Mouse (Mus musculus) forebrain, embryonic 14.5 days (tissue): Measurements from ENCODE around the gene Shmt1. TPM values are rescaled to one million over a fixed set of nuclear protein-coding genes. Genes with fewer than 3 reads are reported as not detected.
"Not testable (repeated sequence)": the region's sequence is repeated elsewhere in the genome, so short reads cannot be mapped to it uniquely, and the experiment has no call there.

Source experiments
- ATAC-seq: fragments of 200-750 bp; cut with Nextera tagmentation; 2 replicates; pipeline ENCODE4 v1.8.0; 2017; ENCODE audit warnings: mild to moderate bottlenecking, moderate library complexity
- DNase-seq: peaks from one replicate; pipeline ENCODE4 v3.0.0-alpha.2; 2015; ENCODE audit warnings: low spot score
- H3K27ac ChIP-seq: fragments of 300-500 bp; sonication (generic); 2 replicates; pipeline ENCODE4 v1.5.1; 2014; ENCODE audit warnings: low read depth, mild to moderate bottlenecking, control low read depth, low read length, moderate library complexity
- H3K27me3 ChIP-seq: fragments of 300-500 bp; sonication (generic); replicated peaks from 2 replicates; pipeline ENCODE4 v1.6.1; 2014; ENCODE audit warnings: low read length, control low read depth, mixed read lengths; ENCODE audit not compliant: control insufficient read depth, insufficient read depth
- H3K36me3 ChIP-seq: fragments of 300-500 bp; sonication (generic); 2 replicates; pipeline ENCODE4 v1.6.1; 2014; ENCODE audit warnings: low read length, control low read depth; ENCODE audit not compliant: control insufficient read depth, insufficient read depth
- H3K4me1 ChIP-seq: fragments of 300-500 bp; sonication (generic); 2 replicates; pipeline ENCODE4 v1.6.1; 2014; ENCODE audit warnings: antibody characterized with exemption, low read length, control low read depth; ENCODE audit not compliant: control insufficient read depth, insufficient read depth
- H3K4me2 ChIP-seq: fragments of 300-500 bp; sonication (generic); 2 replicates; pipeline ENCODE4 v1.6.1; 2014; ENCODE audit warnings: mild to moderate bottlenecking, control low read depth, low read length
- H3K4me3 ChIP-seq: fragments of 300-500 bp; sonication (generic); 2 replicates; pipeline ENCODE4 v1.5.1; 2014; ENCODE audit warnings: low read depth, low read length, control low read depth
- H3K9ac ChIP-seq: fragments of 300-500 bp; sonication (generic); 2 replicates; pipeline ENCODE4 v1.6.1; 2014; ENCODE audit warnings: mild to moderate bottlenecking, low read length, control low read depth, moderate library complexity
- H3K9me3 ChIP-seq: fragments of 300-500 bp; sonication (generic); replicated peaks from 2 replicates; pipeline ENCODE4 v1.6.1; 2016; ENCODE audit warnings: low read length, control low read depth, mixed read lengths; ENCODE audit not compliant: control insufficient read depth
- WGBS: fragments of 180-500 bp; shearing (Covaris S2); extraction: QIAGEN DNeasy Blood & Tissue Kit; methylation state at CpG from one replicate; pipeline ENCODE4 v1.1.7; 2014; 5-methylcytosine and 5-hydroxymethylcytosine counted together
- polyA plus RNA-seq: library from polyadenylated mRNA; unstranded; fragments of >200 nt; fragmentation: Nextera tagmentation; extraction: Ambion mirVana; gene quantifications from 2 replicates; pipeline ENCODE4 v1.2.1, GENCODE M21; 2014

Gene Shmt1
- polyA plus RNA-seq: 12.0 and 17.3 TPM in 2 replicates

- Histone ChIP-seq H3K4me2 (peak within 1 kb of the TSS; percentile 75), H3K9ac (peak within 1 kb of the TSS; percentile 47), H3K4me3 (peak within 1 kb of the TSS; percentile 41)
- ATAC-seq, H3K9me3 ChIP-seq, H3K27me3 ChIP-seq, DNase-seq, H3K4me1 ChIP-seq, H3K36me3 ChIP-seq, H3K27ac ChIP-seq: not testable (repeated sequence)
- 29% methylated on average over 6 of the region's 6 CpGs for WGBS
These were observed at the start of gene Shmt1 for GRCm38 (mm10) chr11:60811618-60812017. Gene Shmt1 (minus strand): TSS chr11:60811718.

GRCm38 (mm10) chr11:60856587-60856986, 45.1 kb upstream of the Shmt1 start:
- no peak overlapping the region for H3K4me2 ChIP-seq
- no peaks in the 10 kb centered on the region for H3K9me3 ChIP-seq
- ATAC-seq (no peak), DNase-seq (no peak)
- no peaks in the 10 kb centered on the region for H3K27me3 ChIP-seq
- H3K4me1 ChIP-seq: no peaks in the 10 kb centered on the region
- no peak overlapping the region for H3K4me3 ChIP-seq
- H3K36me3 ChIP-seq: peaks cover 78% of the 10 kb centered on the region
- 92% methylated on average over 3 of the region's 3 CpGs for WGBS
- H3K9ac ChIP-seq: no peak overlapping the region
- H3K27ac ChIP-seq: no peak overlapping the region

- Histone ChIP-seq H3K4me1 (no peaks in the 10 kb centered on the region), H3K4me3 (no peak overlapping the region), H3K27ac (no peak overlapping the region), H3K27me3 (no peaks in the 10 kb centered on the region), H3K9me3 (no peaks in the 10 kb centered on the region), H3K36me3 (peaks cover 21% of the 10 kb centered on the region; the same call in 1 of the 2 replicates), H3K9ac (no peak overlapping the region), H3K4me2 (no peak overlapping the region)
- ATAC-seq (no peak), DNase-seq (no peak)
- WGBS: 89% methylated on average over 5 of the region's 5 CpGs
These were observed 33.9 kb upstream of the Shmt1 start for GRCm38 (mm10) chr11:60845415-60845814.

GRCm38 (mm10) chr11:60843412-60843811, 31.9 kb upstream of the Shmt1 start:
- Histone ChIP-seq H3K9ac (no peak overlapping the region), H3K4me1 (no peaks in the 10 kb centered on the region), H3K27ac (no peak overlapping the region), H3K4me3 (no peak overlapping the region), H3K9me3 (no peaks in the 10 kb centered on the region), H3K36me3 (peaks cover 11% of the 10 kb centered on the region; the same call in 1 of the 2 replicates), H3K4me2 (no peak overlapping the region), H3K27me3 (no peaks in the 10 kb centered on the region)
- DNase-seq (no peak), ATAC-seq (no peak)
- WGBS: 92% methylated on average over 5 of the region's 5 CpGs

- WGBS: 76% methylated on average over 12 of the region's 12 CpGs
These were observed 30.1 kb upstream of the Shmt1 start for GRCm38 (mm10) chr11:60841467-60842200.

GRCm38 (mm10) chr11:60837644-60838406, 26.3 kb upstream of the Shmt1 start:
- Histone ChIP-seq H3K27ac (no peak overlapping the region), H3K4me3 (no peak overlapping the region), H3K4me1 (no peaks in the 10 kb centered on the region), H3K9ac (no peak overlapping the region), H3K27me3 (no peaks in the 10 kb centered on the region), H3K9me3 (no peaks in the 10 kb centered on the region), H3K36me3 (no peaks in the 10 kb centered on the region), H3K4me2 (no peak overlapping the region)
- DNase-seq (no peak), ATAC-seq (no peak)
- WGBS: 91% methylated on average over 10 of the region's 10 CpGs

More at GRCm38 (mm10) chr11:60841467-60842200, 30.1 kb upstream of the Shmt1 start:
- DNase-seq (no peak), ATAC-seq (no peak)
- peaks cover 8% of the 10 kb centered on the region; the same call in 1 of the 2 replicates for H3K36me3 ChIP-seq
- H3K4me2 ChIP-seq: no peak overlapping the region
- no peaks in the 10 kb centered on the region for H3K9me3 ChIP-seq
- no peak overlapping the region for H3K9ac ChIP-seq
- no peaks in the 10 kb centered on the region for H3K4me1 ChIP-seq
- no peak overlapping the region for H3K4me3 ChIP-seq
- no peak overlapping the region for H3K27ac ChIP-seq
- H3K27me3 ChIP-seq: no peaks in the 10 kb centered on the region

- 94% methylated on average over 6 of the region's 6 CpGs for WGBS
These were observed 25.4 kb upstream of the Shmt1 start for GRCm38 (mm10) chr11:60836897-60837296.

GRCm38 (mm10) chr11:60830433-60831052, 19.0 kb upstream of the Shmt1 start, which contains the start of gene Dhrs7b:
Gene Dhrs7b (plus strand): TSS chr11:60830631.
- Histone ChIP-seq H3K4me3 (peak within 1 kb of the TSS; percentile 66), H3K36me3 (no peaks in the 10 kb centered on the region), H3K4me2 (peak within 1 kb of the TSS; percentile 81), H3K27ac (peak within 1 kb of the TSS; percentile 65), H3K4me1 (peaks cover 5% of the 10 kb centered on the region; the same call in 1 of the 2 replicates), H3K9ac (peak within 1 kb of the TSS; percentile 81), H3K9me3 (no peaks in the 10 kb centered on the region), H3K27me3 (no peaks in the 10 kb centered on the region)
- ATAC-seq: peak; percentile 98
- peak; percentile 97 for DNase-seq
- under 1% methylated on average over 34 of the region's 34 CpGs for WGBS

More at GRCm38 (mm10) chr11:60836897-60837296, 25.4 kb upstream of the Shmt1 start:
- Histone ChIP-seq H3K4me3 (no peak overlapping the region), H3K36me3 (no peaks in the 10 kb centered on the region), H3K9ac (no peak overlapping the region), H3K4me2 (no peak overlapping the region), H3K27ac (no peak overlapping the region), H3K9me3 (no peaks in the 10 kb centered on the region), H3K27me3 (no peaks in the 10 kb centered on the region), H3K4me1 (no peaks in the 10 kb centered on the region)
- DNase-seq (no peak), ATAC-seq (no peak)
